Mouse (Mus musculus): ENCODE data around the gene Usp47.

The Usp47 gene

DNA sequence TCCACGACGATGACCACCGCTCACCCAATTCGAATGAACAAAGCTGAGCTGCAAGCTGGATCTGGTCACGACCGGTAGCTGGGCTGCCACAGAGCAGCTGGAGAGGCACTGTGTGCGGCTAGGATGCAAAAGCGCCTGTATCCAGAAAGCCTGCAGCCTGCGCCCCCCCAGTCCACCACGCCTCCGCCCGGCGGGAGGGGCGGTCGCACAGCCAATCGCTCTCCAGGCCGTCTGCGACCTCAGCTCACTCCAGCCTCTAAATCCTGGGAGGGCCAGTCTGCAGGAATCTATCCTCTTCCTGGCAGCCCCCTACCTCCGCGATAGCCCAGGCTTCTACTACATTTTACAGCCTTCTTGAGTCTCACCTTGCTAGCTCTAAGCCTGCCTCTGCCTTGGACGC lies 135.6 kb downstream of the Usp47 start, which contains the start of gene Dkk3:
Dkk3 (minus strand) TSS at position 116 of the 400 bp plus-strand sequence.
- no peak for DNase-seq

DNA sequence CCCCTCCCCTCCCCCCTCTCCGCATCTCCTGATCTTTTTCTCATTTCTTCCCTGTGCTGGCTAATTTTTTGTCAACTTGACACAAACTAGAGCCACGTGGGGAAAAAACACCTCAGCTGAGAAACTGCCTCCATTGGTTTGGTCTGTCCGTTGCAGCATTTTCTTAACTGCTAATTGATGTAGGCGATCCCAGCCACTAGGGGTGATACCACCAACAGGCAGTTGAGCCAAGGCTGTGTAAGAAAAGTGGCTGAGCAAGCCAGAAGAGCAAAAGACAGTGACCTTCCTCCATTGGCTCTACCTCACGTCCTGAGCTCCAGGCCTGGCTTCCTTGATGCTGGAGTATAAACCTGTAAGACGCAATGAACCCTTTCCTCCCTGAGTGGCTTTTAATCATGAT lies 136.5 kb downstream of the Usp47 start:
- DNase-seq = no peak
